Mouse (Mus musculus) gastrocnemius, postnatal 14 days (tissue): ENCODE results near the gene Vasn. TPM values are rescaled to one million over a fixed set of nuclear protein-coding genes. Genes with fewer than 3 reads are reported as not detected.
A peak's percentile ranks its signal among the peaks of the same experiment; 100 is the strongest.

Experiments used
- DNase-seq: peaks from one replicate; pipeline ENCODE4 v3.0.0; 2021; ENCODE audit warnings: mixed read lengths
- intact Hi-C: fragments of 180-260 bp; cut with DNase I; formaldehyde crosslinking; loops from one replicate; pipeline ENCODE4 v1.15.1; 2025; ENCODE audit warnings: low total_unique reads
- total RNA-seq, 2 experiments: library from RNA; stranded (reverse); gene quantifications; 2 replicates each; pipeline ENCODE4 v1.2.3; 2021

Gene Vasn
- total RNA-seq, 2 experiments from 2014 or later, result 7.6 to 8.4 TPM

DNA sequence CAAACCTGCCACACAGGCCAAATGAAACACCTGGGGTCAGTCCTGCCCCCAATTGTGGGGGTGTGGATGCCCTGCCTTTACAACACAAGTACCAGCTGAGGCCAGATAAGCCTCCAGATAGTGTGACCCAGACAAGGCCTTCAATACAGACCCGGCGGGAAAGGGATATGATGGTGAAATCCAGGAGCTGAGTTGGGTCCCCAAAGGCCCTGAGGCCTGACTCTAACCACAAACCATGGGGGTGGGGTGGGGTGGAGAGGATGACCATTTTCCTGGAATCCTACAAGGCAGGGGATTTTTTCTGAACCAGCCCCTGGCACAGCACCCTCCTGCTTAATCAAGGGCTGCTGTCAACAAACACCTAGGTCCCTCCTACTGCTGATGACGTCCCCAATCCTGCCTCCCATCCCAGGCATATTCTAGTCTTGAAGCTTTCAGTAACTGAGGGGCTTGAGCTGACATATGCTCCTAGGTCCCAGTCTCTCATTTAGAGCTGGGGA, 800 bp upstream of the Vasn start:
- intact Hi-C loops, result no loop called here
- no peak for DNase-seq

DNA sequence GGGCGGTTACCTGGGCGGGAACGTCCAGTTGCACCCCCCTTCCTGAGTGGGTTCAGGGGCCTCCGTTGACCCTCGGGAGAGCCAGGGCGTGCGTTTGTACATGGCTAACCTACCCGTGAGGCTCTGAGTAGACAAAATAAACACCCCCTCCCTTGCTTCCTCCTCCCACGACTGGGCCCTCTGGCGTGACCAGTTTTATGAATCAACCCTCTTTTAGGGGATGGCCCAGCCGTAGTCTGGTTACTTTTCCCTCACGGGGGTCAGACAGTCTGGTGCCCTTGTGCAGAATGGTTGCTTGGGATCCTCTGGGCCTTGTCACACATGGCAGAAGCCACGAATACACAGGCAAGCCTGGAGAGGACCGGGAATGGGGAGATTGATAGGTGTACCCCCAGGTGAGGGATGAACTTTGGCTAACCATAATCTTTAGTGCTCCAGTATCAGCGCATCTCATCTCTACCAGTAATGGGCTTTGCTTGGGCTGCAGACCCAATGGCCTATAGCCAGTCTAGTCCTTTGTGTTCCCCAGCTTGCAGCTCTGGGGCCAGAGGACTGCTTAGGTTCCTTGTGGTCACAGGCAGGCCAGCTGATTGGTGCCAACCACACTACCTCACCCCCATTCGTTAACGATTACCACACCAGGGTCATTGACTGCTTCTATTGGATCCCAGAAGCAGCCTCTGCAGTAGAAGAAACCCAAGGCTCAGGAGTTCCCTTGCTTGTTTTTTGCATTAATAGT, 695 bp downstream of the Vasn start:
- intact Hi-C loops, result no loop called here
- no peak for DNase-seq

DNA sequence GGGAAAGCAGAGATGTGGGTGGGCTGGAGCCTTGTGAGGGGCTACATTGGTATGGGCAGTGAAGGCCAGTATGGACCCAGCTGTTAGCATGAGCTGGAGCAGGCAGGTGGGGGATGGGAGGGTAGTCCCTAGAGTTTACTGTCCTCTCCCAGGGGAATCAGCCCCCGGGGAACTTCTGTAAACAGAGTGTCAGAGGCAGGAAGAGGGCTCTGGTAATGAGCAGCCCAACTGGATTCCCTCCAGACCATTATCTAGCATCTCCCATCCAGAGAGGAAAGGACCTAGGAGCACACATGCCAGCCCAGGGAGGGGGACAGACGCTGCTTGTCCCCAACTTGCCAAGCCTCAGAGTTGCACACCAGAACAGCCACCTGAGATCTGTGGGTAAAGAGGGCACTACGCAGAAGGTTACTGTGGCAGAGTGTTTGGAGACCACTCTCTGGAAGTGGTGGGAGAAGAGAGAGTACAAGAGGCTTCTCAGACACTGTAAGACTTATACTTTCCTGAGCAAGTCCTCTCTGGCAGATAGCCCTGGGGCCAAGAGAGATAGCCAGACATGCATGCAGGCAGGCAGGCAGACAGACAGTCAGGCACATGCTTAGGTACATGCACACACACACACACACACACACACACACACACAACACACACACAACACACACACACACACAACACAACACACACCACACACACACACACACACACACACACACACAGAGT, 1.5 kb downstream of the Vasn start:
- intact Hi-C loops, result no loop called here
- DNase-seq, result no peak

DNA sequence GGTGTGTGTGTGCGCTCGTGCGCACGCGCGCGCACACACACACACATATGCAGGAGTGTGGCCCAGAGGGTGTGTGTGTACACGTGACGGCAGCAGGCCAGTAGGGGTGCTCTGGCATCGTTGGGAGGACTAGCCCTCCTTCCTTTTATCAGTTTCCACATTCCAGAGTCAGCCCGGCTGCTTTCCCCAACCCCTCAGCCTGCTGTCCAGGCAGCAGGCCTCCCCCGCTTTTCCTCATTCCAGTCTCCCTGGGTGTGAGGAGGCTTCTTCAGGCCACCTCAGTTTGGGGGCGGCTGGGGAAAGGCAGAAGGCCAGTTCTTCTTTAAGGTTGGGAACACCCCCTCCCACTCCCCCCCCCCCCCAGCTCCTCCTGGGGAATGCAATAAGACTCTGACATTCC, 2.4 kb downstream of the Vasn start:
- DNase-seq, result peak; percentile 51

GRCm38 (mm10) chr16:4642937-4643336, 3.2 kb downstream of the Vasn start:
- no peak for DNase-seq
- intact Hi-C loops, result no loop called here

More for the DNA sequence above, 2.4 kb downstream of the Vasn start:
- intact Hi-C loops, result no loop called here

- peak; percentile 85 for DNase-seq
- intact Hi-C loops, result no loop called here
Observed at GRCm38 (mm10) chr16:4643670-4644419, 4.1 kb downstream of the Vasn start.

DNA sequence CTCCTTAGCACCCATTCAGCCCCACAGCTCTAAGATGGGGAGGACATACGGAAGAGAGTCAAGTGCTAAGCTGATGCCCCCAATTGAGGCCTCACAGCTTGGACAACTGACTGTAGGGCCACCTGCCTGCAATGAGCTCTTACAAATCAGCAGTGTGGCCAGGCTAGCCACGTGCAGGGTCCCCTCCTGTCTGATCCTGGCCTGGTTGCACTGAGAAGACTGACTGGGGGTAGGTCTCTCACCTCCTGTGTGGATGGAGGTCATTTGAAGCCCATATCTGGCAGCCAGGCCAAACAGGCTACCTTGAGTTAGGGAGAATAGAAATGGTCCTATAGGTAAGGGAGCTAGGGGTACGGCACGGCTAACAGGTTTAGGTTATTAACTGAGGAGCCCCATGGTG, 6.1 kb downstream of the Vasn start:
- DNase-seq, result no peak
- intact Hi-C loops, result no loop called here

DNA sequence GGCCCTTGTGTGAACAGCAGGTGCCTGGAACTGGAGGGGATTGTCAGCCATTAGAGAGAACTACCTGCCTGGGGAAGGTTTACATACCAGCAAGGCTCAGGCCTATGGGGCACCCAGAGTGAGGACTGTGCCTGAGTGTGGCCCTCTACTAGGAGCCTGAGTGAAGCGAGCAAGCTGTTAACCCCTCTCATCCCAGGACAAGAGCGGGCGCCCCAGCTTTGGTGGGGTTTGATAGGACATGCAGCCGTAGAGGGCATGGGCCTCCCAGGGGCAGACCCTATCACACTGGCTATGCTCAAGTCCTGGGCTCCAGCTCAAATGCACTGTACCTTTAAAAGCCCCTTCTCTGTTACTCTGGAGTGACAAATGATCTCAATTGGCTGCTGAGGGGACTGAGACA, 7.1 kb downstream of the Vasn start:
- DNase-seq, result no peak
- intact Hi-C loops, result no loop called here

DNA sequence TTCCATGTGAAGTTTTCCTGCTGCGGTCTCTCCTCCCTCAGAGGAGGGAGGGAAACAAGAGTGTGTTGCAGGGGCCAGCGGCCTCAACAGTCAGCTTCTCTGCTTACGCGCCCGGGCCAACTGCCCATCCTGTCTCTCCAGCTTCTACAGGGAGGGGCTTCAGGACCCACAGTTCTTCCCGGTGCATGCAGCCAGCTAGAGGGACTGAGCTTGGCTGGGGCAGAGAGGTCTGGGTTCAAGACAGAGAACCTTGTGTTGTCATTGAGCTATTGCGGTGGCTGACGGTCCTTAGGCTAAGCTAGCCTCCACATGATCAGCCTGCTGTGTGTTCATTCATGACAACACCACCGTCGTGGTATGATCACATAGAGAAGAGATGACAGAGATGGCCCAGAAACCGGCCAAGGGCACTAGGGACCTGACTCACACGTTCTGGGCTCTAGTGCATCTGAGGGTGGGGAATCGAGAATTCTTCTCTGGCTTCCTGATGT, 8.0 kb downstream of the Vasn start:
- peak; percentile 76 for DNase-seq
- intact Hi-C loops, result no loop called here

DNA sequence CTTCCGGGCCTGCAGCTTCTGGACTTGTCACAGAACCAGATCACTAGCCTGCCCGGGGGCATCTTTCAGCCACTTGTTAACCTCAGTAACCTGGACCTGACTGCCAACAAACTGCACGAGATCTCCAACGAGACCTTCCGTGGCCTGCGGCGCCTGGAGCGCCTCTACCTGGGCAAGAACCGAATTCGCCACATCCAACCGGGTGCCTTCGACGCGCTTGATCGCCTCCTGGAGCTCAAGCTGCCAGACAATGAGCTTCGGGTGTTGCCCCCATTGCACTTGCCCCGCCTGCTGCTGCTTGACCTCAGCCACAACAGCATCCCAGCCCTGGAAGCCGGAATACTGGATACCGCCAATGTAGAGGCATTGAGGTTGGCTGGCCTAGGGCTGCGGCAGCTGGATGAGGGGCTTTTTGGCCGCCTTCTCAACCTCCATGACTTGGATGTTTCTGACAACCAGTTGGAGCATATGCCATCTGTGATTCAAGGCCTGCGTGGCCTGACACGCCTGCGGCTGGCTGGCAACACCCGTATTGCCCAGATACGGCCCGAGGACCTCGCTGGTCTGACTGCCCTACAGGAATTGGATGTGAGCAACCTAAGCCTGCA, 8.8 kb downstream of the Vasn start:
- intact Hi-C loops, result no loop called here
- no peak for DNase-seq

- intact Hi-C loops, result no loop called here
- DNase-seq, result no peak
Observed at GRCm38 (mm10) chr16:4649211-4649610, 9.5 kb downstream of the Vasn start.

DNA sequence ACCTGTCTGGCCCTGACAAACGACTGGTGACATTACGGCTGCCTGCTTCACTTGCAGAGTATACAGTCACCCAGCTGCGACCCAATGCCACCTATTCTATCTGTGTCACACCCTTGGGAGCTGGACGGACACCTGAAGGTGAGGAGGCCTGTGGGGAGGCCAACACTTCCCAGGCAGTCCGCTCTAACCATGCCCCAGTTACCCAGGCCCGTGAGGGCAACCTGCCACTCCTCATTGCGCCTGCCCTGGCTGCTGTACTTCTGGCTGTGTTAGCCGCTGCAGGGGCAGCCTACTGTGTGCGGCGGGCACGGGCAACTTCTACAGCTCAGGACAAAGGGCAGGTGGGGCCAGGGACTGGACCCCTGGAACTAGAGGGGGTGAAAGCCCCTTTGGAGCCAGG, 10.0 kb downstream of the Vasn start:
- intact Hi-C loops, result no loop called here
- no peak for DNase-seq

DNA sequence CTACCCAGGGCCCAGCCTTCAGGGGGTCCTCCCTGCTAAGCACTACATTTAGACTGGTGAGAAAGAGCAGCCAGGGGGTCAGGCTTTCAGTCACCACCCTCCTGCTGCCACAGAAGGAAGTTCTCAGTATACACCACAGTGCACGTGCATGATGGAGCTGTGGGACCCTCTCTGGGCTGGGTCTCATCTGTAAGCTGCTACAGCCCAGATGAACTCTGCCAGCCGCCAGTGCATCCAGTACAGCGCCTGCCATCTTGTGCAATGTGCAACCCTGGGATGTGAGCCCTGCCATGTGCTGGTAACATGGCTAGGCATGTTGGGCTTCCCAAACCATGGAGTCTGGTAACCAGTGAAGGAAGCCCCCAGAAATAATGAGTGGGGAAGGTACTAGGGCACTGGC, 10.4 kb downstream of the Vasn start:
- intact Hi-C loops, result no loop called here
- no peak for DNase-seq

DNA sequence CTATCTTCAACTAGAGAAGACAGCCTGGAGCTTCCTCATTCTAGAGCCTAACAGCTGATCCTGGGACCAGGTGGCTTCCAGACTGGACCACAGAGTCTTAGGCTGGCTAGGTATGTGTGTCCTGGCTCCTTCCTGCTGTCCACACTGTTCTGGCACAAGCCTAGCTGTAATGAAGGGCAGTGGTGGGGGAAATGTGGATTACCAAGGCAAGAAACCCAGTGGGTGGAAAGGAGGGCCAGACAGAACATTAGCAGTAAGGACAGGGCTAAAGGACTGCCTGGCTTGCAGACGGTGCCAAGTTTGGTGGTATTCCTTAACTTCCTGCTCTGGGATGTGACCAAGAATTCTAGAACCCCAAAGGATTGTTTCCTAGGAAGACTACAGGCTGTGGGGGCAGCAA, 11.3 kb downstream of the Vasn start:
- DNase-seq, result no peak
- intact Hi-C loops, result no loop called here

DNA sequence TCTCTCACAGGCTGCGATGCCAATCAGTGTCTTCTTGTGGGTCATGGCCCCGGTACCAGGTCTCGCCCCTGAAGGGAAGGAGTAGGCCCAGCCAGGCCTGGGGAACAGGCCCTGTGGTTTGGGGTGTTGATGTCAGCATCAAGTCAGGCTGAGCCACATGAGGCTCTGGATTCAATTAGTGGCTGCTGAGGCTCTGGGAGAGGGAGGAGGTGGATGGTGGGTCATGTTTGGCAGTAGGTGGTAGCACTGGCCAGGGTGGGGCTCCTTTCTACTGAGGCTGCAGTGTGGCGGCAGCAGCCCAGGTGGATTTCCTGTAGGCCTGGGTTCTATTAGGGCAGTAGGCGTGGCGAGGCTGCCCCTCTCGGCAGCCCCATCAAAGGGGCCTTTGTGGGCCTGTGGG, 11.9 kb downstream of the Vasn start:
- DNase-seq, result no peak
- intact Hi-C loops, result no loop called here

DNA sequence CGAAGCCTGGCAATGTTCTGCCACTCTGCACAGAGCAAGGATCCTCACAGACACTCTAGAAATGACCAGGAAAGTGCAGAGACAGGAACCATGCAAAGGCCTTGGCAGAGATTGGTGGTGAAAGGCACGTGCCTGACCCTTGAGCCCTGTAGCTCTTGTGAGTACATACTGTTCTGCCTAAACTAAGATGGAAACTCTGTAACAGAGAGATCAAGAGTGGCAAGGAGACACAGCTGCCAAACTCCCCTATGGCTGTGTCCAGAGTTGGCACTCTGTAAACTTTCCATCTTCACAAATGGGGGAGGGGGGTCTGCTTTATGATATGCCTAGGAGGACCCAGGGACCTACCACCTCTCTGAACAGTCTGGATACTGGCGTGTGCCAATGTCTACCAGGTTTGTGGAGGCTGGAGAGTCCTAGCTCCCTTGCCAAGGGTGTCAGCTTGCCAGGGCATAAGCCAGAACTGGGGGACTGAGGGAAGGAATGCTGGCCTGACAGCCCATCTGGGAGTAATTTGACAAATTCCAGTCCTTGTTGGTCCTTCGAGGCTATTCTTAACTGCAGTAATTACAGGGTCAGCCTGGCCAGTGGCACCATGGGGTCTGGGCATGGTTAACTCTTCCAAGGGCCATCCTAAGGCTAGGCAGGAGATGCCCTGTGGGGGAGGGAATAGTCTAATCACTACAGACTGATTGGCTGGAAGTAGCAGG, 13.1 kb downstream of the Vasn start:
- intact Hi-C loops, result no loop called here
- no peak for DNase-seq

GRCm38 (mm10) chr16:4654706-4655105, 15.0 kb downstream of the Vasn start:
- intact Hi-C loops, result no loop called here
- DNase-seq, result peak; percentile 47

DNA sequence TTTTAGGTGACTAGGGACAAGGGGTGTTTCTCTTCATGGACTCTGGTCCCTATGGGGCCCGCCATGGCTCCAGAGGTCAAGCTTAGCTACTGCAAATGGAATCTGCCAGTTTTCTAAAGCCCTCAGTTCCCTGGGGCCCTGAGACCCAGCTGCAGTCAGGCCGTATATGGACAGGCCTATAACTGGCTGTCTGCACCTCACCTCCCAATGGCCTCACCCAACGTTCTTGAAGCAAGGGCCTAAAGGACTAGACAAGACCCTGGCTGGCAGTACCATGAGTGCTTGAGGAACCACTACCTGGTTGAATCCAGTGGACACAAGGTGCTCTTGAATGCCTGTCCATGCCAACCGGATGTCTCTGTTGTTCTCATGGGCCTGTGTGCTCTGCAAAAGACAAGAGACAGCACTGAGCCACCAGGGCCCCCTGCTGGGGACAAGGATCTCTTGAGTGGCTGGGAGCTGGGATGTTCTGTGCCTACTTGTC, 15.6 kb downstream of the Vasn start:
- intact Hi-C loops, result no loop called here

More for the DNA sequence above, 15.6 kb downstream of the Vasn start:
- no peak for DNase-seq
